In genomic region chr8:106834899-106835298, GRCm38 (mm10) we compare ENCODE assay signal across 21 mouse cellular contexts. TPM values are rescaled to one million over a fixed set of nuclear protein-coding genes. Genes with fewer than 3 reads are reported as not detected.
DNase-seq lines count a peak whose midpoint lies in the region; ATAC-seq lines count a peak whose summit lies in the region.
"Had no signal": no experiment of that assay in that cellular context is flagged by ENCODE, and none has a peak within 500 bp of the region (broad histone marks: within the 10 kb centered on the region; RNA-seq: fewer than 3 reads in every experiment).

No protein-coding gene starts in this region.

- H3K9ac ChIP-seq in heart, embryonic 15.5 days = no peak overlapping the region
- H3K9ac ChIP-seq: embryonic facial prominence, embryonic 15.5 days; hindbrain, embryonic 15.5 days; limb, embryonic 12.5 days; liver, embryonic 15.5 days; neural tube, embryonic 13.5 days had no signal

- H3K36me3 ChIP-seq in heart, embryonic 15.5 days = no peaks in the 10 kb centered on the region
- H3K36me3 ChIP-seq: embryonic facial prominence, embryonic 15.5 days; hindbrain, embryonic 15.5 days; liver, embryonic 15.5 days; neural tube, embryonic 13.5 days had no signal

- H3K9me3 ChIP-seq in heart, embryonic 15.5 days (replicated peaks) = no peaks in the 10 kb centered on the region
- H3K9me3 ChIP-seq: embryonic facial prominence, embryonic 15.5 days; hindbrain, embryonic 15.5 days; limb, embryonic 12.5 days; liver, embryonic 15.5 days; midbrain, embryonic 10.5 days; neural tube, embryonic 13.5 days had no signal

- 24% methylated on average over 1 of the region's 1 CpGs for WGBS in heart, embryonic 15.5 days

- H3K27me3 ChIP-seq in heart, embryonic 15.5 days = no peaks in the 10 kb centered on the region
- H3K27me3 ChIP-seq: CH12.LX; embryonic facial prominence, embryonic 15.5 days; hindbrain, embryonic 15.5 days; limb, embryonic 12.5 days; liver, embryonic 15.5 days; neural tube, embryonic 13.5 days had no signal

- H3K4me3 ChIP-seq in heart, embryonic 15.5 days = no peak overlapping the region
- H3K4me3 ChIP-seq: embryonic facial prominence, embryonic 15.5 days; hindbrain, embryonic 15.5 days; limb, embryonic 12.5 days; liver, embryonic 15.5 days; midbrain, embryonic 10.5 days; neural tube, embryonic 13.5 days had no signal

- peak overlapping the region; percentile 82 for H3K27ac ChIP-seq in heart, embryonic 15.5 days
- H3K27ac ChIP-seq: embryonic facial prominence, embryonic 15.5 days; hindbrain, embryonic 15.5 days; limb, embryonic 12.5 days; liver, embryonic 15.5 days; midbrain, embryonic 10.5 days; neural tube, embryonic 13.5 days had no signal

- peaks cover 33% of the 10 kb centered on the region for H3K4me1 ChIP-seq in heart, embryonic 15.5 days (replicated peaks)

- 0 out of 2 replicates have a peak overlapping the region, but pooled peaks have one; percentile 19 for H3K4me2 ChIP-seq in heart, embryonic 15.5 days
- H3K4me2 ChIP-seq: embryonic facial prominence, embryonic 15.5 days; hindbrain, embryonic 15.5 days; limb, embryonic 12.5 days; liver, embryonic 15.5 days; neural tube, embryonic 13.5 days had no signal

- peak; percentile 82 for ATAC-seq in heart, embryonic 15.5 days (replicated peaks; ENCODE audit: insufficient number of reproducible peaks, insufficient read depth, low FRiP score, low read depth)
- ATAC-seq: activated CD4-positive, CD25-positive, alpha-beta regulatory T cell, adult 4 months had no signal

- DNase-seq in adrenal gland, postnatal 36 days = peak; percentile 21 to 41
- no peak for DNase-seq in adrenal gland, postnatal 4 days (ENCODE audit: low spot score in 2 of 2)
- peak; percentile 78 to 89 for DNase-seq in heart, adult 18-20 months
- DNase-seq in kidney, postnatal 10 days = peak; percentile 62
- no peak for DNase-seq in layer of hippocampus, postnatal 36 days
- no peak for DNase-seq in cerebellum, adult 18-20 months
- no peak for DNase-seq in spleen, adult 12 weeks (ENCODE audit: low spot score)
- DNase-seq: cerebellum, adult 11-12 months; gastrocnemius, postnatal 36 days; lung, postnatal 36 days; right cerebral cortex, postnatal 4 days; thymus, adult 18-20 months had no signal

RNA-seq across cellular contexts. Expression of gene Has3, which starts 35.1 kb away (rescaled TPM):
- total RNA-seq in adrenal gland, postnatal 36 days (2021) = 1 to 10 TPM in 1 of 2 experiments, under 1 TPM in 1; 0.20 to 1.5 TPM
- 1 to 10 TPM; 1.1 to 1.3 TPM for total RNA-seq in adrenal gland, postnatal 4 days (2021)
- total RNA-seq in heart, adult 18-20 months (2021) = under 1 TPM; 0.42 to 0.51 TPM
- 0.14 and 0.27 TPM in 2 replicates for polyA plus RNA-seq in heart, embryonic 15.5 days (2015; fragmentation: Nextera tagmentation; extraction: Ambion mirVana)
- total RNA-seq in layer of hippocampus, postnatal 36 days (2021) = 1 to 10 TPM; 1.5 to 1.9 TPM

RNA-seq across cellular contexts. Expression of gene Utp4, which starts 58.5 kb away (rescaled TPM):
- total RNA-seq in adrenal gland, postnatal 36 days (2021) = 10 to 100 TPM; 48.7 to 50.6 TPM
- total RNA-seq in adrenal gland, postnatal 4 days (2021) = 10 to 100 TPM; 45.1 to 47.0 TPM
- 10 to 100 TPM; 21.4 to 22.7 TPM for total RNA-seq in heart, adult 18-20 months (2021)
- 36.4 and 43.1 TPM in 2 replicates for polyA plus RNA-seq in heart, embryonic 15.5 days (2015; fragmentation: Nextera tagmentation; extraction: Ambion mirVana)
- total RNA-seq in layer of hippocampus, postnatal 36 days (2021) = 10 to 100 TPM; 41.0 to 43.5 TPM

Comparison
In these comparisons a context has a peak if more than half of its experiments do, and no peak if none do; other contexts are left out.
1. DNase-seq: peak in adrenal gland, postnatal 36 days (2 of 2), heart, adult 18-20 months (2 of 2) and kidney, postnatal 10 days (single experiment); none in adrenal gland, postnatal 4 days (0 of 2), layer of hippocampus, postnatal 36 days (0 of 2), cerebellum, adult 18-20 months (0 of 2) and spleen, adult 12 weeks (single experiment).